Mouse (Mus musculus) bone marrow macrophage, adult 2 months (primary cell): ENCODE results near the gene Phldb2.

ENCODE experiments used
- CTCF ChIP-seq: IDR thresholded peaks from 2 replicates; pipeline ENCODE4 v1.5.1; 2012; ENCODE audit warnings: low read depth, mild to moderate bottlenecking, low read length, moderate library complexity
- POLR2A ChIP-seq: IDR thresholded peaks from 2 replicates; pipeline ENCODE4 v1.6.1; 2012; ENCODE audit warnings: mild to moderate bottlenecking, low read depth, low read length, borderline replicate concordance

GRCm38 (mm10) chr16:45964777-45965176, 11.4 kb upstream of the Phldb2 start:
- TF ChIP-seq POLR2A = no peak
- TF ChIP-seq CTCF = no peak
